Mouse (Mus musculus) spleen, adult 2 months (tissue): ENCODE results near the gene Slc35b3.

ENCODE experiments used
- CTCF ChIP-seq: fragments of 200-500 bp; IDR thresholded peaks from 2 replicates; pipeline ENCODE4 v1.5.1; 2011; ENCODE audit warnings: mild to moderate bottlenecking, inconsistent platforms; ENCODE audit not compliant: insufficient read depth, insufficient read length, insufficient replicate concordance; ENCODE audit errors: extremely low read depth
- POLR2A ChIP-seq: fragments of 200-500 bp; IDR thresholded peaks from 2 replicates; pipeline ENCODE4 v1.6.1; 2011; ENCODE audit warnings: low read depth, low read length, inconsistent platforms

DNA sequence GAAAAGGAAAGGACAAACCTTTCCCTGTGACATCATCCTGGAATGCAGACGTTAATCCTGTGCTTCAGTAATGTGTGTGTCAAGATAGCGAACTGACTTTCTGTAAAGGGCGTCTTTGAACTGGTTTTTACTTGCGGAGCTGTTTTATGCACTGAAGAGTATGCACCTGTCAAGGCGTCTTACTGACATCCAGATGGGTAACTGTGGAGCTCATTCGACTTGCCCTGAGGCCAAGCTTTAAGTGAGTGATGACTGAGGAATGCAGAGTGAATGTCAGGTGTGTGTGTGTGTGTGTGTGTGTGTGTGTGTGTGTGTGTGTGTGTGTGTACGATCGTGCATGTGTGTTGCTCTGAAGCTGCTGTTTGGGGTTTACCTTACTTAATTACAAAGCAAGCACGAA lies 38.3 kb upstream of the Slc35b3 start:
- no peak for TF ChIP-seq POLR2A
- no peak for TF ChIP-seq CTCF
